Mouse (Mus musculus): ENCODE results near the gene Utp4.

DNA sequence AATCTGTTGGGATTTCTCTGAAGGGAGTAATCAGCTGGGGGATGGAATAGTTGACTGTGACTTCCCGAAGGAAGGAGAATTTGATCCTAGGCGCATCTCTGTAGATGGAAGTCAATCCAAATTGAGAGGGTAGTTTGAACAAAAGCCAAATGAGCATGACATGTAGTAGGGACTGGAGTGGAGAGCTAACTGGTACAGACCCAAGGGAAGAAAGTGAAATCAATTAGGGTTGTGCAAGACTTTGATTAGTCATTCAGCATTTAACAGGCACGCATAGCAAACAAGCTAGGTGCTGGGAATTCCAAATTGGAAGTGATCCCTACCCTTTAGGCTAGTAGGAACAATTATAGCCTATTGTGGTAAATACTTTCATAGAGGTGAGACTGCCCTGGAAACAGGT, 48.4 kb downstream of the Utp4 start:
- TF ChIP-seq CTCF (IDR thresholded peaks at IDR 0.05; ENCODE audit: low read depth) (no peak), EP300 (IDR thresholded peaks at IDR 0.05; ENCODE audit: low read depth) (no peak)
